Mouse (Mus musculus) cerebellum, adult 11 months (tissue): ENCODE data around the gene Stard3.

Source experiments
- DNase-seq: peaks from one replicate; pipeline ENCODE4 v3.0.0; 2022

Gene Stard3

DNA sequence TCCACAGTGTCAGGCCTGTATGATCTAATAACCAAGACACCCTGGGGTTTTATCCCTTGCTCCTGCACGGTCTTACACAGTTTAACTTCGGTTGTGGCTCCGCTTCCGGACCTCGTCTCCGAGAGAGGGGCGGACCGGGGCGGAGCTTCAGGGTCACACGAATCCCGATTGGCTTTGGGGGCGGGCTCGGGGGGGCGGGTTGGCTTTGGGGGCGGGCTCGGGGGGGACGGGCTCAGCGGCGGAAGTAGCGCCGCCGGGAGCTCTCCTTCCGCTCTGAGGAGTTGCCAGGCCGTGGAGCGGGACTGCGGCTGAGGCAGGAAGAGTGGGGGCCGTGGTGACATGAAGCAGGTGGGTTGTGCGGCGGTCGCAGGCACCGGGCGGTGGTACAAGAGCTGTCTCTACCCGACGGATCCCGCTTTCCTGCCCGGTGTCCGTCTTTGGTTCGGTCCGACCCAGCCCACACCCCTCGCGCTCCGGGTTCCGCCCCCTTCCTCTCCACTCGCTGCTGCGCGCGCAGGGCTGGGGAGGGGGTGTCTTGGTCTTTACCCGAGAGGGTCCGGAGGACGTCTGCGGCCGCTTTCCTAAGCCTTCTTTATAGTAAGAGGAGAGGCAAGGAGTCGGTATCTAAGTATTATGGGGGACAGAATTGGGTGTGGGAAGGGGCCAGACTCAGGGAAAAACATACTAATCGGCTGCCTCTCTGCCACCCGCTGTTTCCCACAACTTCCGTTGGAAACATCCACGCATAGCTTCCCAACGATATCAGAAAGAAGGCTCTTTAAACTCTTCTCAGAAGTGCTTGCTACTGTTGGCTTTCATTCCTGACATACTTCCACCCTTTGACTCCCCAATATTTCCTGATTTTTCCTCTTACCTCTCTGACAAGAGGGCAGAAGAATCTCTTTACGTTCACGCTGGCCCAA is at the start of gene Stard3:
Gene Stard3, plus strand, starts transcription at position 208 of the 923 bp plus-strand sequence.
- DNase-seq = peak; percentile 83

DNA sequence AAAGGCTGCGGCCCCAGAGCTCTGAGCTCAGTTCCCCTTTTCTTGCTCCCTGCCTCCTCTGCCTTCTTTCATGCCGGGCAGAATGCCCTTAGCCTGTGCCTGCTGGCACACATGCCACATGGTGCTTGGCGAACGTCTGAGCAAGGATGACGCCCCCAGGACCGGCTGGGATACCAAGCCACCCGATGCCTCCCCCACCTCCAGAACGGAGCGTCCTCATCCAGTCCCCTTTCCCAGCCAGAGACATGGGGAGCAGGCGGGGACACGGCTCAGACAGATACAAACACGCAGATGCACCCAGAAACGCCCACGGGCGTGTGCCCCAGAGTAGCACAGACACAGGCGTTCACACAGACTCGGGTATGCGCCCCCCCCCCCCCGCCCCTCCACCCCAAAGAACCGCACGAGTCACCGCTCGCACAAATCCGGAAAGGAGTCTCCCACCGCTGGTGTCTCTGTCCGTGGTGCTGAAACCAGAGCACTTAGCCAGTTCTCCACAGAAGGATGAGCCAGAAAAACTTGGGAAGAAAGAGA is 44.3 kb upstream of the Stard3 start:
- DNase-seq = peak; percentile 52

DNA sequence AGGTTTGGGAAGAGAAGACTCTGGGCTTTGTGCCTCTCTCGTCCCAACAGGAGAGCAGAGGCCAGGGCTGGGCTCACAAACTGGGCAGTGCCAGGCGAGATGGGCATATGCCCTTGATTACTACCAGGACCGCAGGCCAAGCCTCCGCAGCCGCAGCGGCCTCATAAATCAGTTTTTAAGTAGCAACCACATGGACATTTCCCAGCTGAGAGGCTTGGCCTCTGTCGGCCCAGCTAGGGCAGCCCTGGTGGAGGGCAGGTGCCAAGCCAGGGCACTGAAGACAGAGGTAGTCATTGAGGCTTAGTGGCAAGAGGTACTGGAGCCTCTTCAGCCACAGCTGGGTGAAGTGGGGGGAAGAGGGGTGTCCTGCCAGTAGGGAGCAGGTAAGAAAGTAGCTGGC is 40.7 kb upstream of the Stard3 start:
- DNase-seq = no peak

DNA sequence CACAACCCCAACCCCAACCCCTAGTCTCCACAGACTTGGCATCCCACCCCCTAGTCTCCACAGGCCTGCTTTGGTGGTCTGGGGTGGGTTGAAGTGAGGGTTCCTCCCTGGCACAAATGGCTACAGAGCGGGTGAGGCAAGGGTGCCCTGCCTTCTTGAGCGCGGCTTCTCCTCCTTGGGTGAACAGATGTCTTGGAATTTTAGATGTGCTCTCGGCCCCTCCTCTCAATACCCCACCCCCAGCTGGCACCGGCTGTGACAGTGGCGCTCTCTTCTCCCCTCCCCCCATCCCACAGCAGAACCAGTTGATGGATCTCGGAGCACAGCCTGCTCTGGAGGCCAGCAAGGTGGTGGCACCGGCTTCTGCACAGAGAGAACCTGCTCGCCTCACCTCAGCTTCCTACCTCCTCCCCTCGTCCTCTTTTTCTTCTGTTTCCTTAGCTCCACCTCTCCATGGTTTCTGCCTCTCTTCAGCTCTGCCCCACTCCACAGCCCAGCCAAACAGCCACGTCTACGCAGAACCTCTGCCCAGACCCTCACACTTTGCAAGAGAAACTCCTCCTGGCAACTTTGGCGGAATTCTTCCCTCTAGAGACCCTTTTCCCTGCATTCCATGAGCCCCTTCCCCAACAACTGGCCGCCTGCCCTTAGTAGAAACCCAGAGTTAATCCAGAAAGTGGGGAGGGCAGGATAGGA is 39.6 kb upstream of the Stard3 start:
- DNase-seq = peak; percentile 47

DNA sequence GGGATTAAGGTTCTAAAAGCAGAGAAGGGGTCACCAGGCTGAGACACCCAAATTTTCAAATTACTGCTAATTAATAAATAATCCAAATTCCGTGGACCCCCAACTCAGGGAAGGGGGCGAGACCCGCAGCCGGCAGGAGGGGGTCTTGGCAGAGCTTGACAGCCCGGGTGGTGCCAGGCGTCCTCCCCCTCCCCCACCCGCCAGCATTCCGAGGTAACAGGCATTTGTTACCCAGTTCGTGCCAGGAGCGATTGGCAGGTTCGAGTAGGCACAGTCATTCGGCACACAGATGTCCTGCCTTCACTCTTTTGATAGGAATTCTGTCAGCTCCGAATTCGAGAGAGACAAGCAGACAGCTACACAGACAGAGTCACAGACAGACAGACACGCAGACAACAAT is 39.0 kb upstream of the Stard3 start:
- DNase-seq = peak; percentile 57

DNA sequence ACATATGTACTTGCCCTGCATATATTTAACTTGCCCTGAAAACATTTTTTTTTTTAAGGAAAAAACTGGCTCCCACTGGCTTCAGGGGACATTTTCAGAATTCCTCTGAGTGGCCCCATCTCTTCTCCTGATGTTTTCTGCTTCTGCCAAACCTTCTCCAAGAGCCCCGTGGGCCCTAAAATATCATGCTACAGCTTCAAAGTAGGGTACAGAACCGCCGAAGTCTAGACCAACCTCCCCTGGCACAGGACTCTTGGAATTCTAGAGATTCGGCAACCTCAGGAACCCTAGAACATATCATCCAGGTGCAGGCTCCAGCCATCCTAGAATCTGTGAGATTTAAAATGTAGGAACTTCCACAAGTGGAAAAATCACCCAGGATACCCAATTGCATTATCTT is 38.6 kb upstream of the Stard3 start:
- no peak for DNase-seq

DNA sequence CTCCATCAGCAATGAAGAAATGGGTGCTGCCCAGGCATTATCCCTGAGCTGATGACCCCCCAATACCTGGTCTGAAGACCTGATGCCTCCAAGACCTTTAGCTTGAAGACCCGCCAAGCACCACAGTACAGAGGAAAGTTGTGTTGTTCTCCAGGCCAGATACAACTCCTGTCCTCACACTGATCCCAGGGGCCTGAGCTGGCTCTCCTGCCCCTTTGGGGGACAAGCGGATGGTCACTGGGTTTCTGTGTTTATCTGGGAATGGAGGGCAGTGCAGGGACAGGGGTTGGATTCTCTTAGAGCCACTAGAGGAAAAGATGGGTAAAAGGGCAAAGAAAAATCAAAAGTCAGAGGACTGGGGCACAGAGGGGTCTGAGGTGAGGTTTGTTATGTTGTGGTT is 38.2 kb upstream of the Stard3 start:
- DNase-seq = no peak

DNA sequence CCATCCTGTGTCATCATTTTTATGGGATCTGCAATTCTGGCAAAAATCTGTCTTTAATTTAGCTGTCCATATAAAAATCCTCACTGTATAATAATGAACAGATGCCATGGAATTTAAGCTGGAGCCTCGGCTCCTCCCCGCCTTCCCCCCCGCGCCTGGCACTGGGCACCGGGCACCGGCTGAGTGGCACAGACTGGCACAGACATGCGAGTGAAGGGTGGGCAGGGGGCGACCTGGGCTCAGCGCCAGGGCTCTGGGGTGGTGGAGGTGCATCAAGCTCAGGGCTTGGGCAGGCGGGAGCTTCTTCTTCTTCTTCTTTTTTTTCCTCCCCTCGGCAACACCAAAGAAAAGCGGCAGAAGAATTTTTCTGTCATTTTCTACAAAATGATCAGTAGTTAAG is 37.8 kb upstream of the Stard3 start:
- DNase-seq = peak; percentile 65

DNA sequence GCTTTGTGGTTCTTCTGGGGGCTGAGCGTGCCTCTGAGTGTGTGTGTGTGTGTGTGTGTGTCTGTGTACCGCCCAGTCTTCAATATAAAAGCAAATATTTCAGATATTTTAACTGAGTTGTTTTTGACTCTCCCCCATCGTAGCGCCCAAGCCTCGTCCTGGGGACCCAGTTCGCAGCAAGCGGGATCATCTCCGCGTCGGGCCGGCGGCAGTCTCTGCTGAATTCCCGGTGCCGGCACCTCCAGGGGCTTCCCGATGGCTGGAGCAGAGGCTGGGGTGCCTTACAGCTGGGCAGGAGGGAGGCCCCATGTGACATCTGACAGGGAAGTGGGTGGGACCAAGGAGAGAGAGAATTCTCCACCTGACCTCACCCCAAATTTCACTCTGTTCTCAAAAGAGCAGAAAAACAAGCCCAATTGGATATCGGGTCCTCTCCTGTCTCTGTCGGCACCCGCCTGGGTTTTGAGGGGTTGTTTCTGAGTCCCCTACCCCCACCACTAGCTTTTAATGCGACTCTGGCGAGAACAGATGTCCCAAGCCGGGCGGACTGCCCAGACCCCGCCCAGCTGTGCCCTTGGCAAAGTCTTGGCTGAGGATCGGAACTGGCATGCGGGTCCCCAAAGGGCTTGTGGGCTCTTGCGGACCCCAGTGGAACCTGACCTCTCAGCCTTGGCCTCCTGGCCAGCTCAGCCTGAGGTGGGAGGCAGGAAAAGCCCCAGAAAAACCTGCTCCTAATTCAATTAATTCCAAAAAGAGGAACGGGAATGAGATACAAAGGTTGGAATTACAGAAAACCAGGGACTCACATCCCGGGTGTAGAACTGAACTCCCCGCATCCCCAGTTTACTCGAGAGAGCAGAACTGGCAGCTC is 37.1 kb upstream of the Stard3 start:
- peak; percentile 62 for DNase-seq

DNA sequence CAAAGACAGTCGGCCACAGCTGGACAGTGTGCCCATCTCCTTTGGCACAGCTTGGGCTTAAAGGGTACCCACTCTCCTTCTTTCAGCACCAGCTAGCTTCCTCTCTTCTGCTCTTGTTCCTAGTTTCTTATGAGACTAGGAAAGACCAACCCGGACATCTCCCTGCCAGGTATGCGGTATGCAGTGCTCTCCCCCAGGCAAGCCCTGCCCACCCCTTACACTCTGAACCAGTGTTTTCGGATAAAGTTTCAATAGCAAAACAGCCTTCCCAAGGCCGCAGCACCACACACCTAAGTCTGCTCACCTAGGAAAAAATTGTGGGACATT is 36.5 kb upstream of the Stard3 start:
- DNase-seq = no peak

DNA sequence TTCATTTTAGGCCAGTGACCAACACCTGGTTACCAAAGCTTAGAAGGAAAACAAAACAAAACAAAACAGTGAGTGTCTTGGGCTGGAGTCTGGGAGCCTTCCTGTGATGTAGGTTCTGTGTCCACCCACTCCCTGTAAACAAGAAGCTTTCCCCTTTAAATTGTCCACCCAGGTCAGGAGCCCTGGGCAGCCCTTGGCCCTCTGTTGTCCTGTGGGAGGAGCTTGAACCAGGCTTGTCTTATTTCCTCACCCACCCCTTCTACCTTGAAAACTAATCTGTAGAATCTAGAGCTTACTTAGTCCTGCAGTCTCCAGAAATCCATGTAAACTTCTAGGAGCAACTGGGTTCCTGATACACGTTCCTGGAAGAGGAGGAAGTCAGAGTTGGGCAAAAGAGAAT is 36.0 kb upstream of the Stard3 start:
- DNase-seq = no peak

DNA sequence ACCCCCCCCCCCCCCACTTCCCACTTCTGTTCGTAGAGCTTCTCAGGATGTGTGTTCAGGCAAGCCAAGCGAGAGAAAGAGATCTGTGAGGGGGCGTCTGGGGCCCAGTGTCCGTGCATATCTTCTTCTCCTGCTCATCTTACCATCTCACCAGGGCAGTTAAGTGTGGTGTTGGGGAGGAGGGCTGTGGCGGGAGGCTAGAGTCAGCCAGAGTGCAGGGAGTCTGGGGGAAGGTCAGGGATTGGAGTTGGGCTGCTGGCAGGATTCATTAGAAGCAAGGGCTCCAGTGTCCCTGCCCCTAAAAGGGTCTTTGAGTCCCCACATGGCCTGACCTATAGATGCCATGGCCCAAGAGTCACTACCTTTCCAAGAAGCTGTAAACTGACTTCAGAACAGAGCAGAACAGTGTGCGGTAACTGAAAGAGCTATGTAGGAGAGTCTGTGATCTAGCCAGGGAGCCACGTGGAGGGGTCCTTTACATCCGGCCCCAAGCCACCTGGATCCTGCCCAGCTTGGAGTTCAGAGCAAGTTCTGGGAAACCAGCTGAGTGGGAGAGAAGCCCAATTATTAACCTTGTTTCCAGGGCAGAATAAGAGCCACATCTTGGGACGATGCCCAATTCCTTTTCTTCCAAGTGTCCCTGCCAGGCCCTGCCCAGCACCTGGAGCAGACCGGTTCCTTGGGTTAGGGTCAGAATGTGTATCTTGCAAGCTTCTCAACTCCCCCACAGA is 34.9 kb upstream of the Stard3 start:
- DNase-seq = peak; percentile 55

DNA sequence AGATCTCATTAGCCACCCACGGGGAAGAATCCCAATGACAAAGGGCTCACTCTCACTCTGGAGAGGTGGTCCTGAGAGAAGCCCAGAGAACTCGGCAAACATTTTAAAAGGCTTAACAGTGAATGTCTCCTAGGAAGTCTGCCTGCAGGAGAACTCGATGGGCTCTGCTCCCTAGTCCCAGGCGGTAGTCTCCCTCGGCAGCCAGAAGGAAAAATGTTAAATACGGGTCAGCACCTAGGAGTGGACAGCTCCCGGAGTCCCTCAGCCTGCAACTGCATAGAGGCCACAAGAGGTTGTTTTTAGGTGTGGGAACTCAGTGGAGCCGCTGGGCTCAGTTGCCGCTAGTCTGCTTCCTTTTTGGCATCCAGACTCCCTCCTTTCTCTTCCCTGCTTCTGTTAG is 34.2 kb upstream of the Stard3 start:
- DNase-seq = peak; percentile 32

DNA sequence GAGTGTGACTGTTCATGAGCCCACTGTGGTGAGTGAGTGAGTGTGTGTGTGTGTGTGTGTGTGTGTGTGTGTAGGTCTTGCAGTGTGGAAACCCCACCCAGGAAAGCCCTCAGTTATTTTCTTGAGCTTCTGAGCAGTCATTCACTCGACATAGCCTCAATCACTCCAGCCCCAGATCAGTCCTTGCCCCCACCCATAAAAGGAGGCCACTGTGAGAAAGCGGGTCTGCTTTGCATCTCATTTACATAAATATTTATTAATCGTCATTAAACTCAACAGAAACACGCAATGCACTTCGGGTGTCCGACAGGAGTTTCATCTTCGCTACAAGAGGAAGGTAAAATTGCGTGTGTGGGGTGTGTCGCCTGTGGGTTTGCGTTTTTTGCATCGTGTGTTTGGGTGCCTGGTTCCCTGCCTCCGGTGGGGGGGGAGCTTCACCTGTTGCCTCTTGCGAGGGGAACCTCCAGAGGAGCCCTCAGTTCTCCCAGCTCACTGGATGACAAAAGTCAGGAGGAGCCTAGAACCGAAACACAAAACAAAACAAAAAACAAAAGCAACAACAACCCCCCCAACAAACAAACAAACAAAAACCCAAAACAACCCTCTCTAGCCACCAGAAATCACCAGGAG is 32.9 kb upstream of the Stard3 start:
- DNase-seq = peak; percentile 47

DNA sequence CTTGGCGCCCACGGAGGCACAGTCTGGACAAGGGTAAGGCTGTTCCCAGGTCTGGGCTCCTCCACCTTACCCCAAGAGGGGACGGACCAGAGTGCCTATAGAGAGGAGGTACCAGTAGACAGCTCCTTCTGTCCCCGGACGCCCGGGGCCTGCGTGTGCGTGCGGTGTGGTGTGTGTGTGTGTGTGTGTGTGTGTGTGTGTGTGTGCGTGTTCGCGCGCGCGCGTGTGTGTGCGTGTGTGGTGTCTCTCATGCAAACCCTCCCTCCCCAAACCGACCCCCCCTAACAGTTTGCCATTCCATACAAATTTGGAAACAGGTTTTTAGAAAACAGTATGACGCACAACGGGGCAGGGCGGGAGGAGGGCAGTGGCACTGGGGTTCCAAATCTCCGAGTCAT is 32.3 kb upstream of the Stard3 start:
- DNase-seq = no peak

DNA sequence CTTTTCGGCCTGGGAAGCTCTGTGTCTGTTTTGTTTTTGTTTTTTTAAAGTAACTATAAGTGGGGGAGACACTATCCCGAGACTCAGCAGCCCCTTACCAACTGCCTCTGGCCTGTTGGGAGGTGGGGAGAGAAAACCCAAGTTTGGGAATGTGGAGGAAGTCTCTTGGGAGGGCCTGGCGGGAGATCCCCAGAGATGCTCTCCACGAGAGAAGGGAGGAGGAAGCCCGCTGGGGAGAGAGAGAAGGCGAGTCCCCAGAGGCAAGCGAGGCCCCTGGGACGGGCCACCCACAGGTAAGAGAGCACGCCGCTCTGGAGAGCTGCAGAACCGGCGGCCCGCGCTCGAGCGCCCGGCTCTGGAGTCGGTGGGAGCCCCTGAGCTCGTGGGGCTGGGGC is 31.4 kb upstream of the Stard3 start:
- DNase-seq = peak; percentile 33

DNA sequence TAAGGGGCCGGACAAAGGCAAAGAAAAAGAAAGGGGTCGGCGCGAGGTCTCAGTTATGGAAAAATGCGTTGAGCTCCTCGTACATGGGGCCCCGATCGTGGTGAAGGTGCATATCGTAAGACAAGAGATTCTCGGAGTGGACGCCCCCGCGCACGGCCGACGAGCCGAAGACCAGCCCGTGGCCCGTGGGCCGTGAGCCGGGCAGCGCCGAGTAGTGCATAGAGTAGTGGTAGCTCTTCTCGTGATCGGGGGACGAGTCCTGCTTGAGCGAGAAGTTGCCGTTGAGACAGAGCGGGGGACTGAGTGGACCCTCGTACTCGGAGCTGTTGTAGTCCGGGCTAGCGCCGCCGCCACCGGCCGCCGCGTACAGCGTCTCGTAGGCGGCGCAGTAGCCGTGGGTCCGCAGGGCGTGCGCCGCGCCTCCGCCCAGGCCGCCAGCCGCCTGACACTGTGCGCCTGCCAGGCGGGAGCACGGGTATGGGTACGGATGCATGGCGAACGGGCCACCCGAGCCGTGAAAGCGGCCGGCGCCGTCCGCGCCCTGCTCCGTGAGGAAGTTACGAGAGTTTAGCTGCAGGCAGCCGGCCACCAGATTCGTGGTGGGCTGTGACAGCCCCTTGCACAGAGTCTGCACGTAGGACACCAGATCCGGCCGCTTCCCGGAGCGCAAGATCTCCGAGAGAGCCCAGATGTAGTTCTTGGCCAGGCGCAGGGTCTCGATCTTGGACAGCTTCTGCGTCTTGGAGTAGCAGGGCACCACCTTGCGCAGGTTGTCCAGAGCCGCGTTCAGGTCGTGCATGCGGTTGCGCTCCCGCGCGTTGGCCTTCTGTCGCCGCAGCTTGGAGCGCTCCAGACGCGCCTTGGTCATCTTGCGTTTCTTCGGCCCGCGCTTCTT is 30.8 kb upstream of the Stard3 start:
- DNase-seq = peak; percentile 54

DNA sequence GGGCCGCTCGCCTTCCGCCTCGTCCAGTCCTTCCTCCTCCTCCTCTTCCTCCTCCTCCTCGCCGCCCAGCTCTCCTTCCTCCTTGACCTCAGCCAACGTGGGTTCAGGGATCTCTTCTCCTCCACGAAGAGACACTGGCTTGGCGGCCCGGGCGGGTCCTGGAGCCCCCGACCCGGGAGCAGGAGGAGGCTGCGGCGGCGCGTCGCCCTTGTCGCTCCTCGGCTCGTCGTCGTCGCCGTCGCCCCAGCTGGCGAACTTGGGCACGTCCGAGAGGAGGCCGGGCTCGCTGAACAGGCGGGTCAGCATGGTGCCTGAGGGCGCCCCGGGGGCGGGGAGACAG is 30.2 kb upstream of the Stard3 start:
- DNase-seq = no peak

DNA sequence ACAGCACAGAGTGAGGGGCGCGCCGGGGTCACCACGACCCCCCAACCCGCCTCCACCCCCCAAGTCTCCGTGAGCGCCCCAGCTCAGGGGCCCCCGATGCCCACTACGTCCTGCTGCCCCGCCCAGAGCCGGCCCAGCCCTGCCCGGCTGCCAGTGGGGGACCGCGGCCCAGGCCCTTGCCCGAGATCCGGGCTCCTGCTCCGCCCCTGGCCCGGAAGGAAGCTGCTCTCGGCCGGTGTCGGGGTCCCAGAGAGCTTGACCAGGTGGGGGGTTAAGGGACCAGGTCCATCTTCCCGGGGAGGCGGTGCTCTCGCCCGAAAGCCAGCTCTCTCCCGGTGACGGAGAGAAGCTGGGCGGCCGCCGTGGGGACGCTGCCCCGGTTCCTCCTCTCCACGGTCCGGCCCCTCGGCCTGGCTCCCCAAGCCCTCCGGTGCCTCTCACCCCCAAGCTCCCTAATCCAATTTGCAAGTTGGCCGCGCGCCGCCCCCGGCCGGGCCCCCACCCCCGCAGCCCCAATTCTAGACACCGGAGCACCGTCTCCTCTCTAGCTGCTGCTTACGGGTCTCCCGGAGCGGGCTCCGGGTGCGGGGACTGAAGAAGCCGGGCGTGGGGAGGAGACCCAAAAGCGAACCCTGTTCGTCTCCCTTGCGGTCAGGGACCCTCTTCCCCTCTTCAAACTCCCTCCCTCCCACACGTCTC is 29.6 kb upstream of the Stard3 start:
- DNase-seq = peak; percentile 65
